Mouse (Mus musculus): ENCODE measurements around the gene Igfbpl1. TPM values are rescaled to one million over a fixed set of nuclear protein-coding genes. Genes with fewer than 3 reads are reported as not detected.
A peak's percentile ranks its signal among the peaks of the same experiment; 100 is the strongest.

The Igfbpl1 gene
- polyA plus RNA-seq (2015; fragmentation: Nextera tagmentation; extraction: Ambion mirVana) = 0.12 TPM in 1 of 2 replicates, not detected in the other

- Histone ChIP-seq H3K4me3 (ENCODE audit: low read length) (peak within 1 kb of the TSS; percentile 43), H3K27me3 (ENCODE audit: insufficient read depth, low read length) (peaks cover 77% of the 10 kb centered on the region), H3K36me3 (ENCODE audit: insufficient read depth, low read length) (no peaks in the 10 kb centered on the region), H3K9ac (replicated peaks; ENCODE audit: low read length) (no peak within 1 kb of the TSS; the same call in 1 of the 2 replicates), H3K9me3 (ENCODE audit: low read length) (no peaks in the 10 kb centered on the region), H3K4me2 (replicated peaks; ENCODE audit: low read depth, low read length) (peak within 1 kb of the TSS; percentile 59), H3K4me1 (ENCODE audit: insufficient read depth, low read length) (peaks cover 6% of the 10 kb centered on the region; the same call in 1 of the 2 replicates), H3K27ac (ENCODE audit: low read length) (no peak within 1 kb of the TSS)
- 1% methylated on average over 77 of the region's 91 CpGs for WGBS
- no peak for ATAC-seq (ENCODE audit: low FRiP score, low TSS enrichment)
Measured at GRCm38 (mm10) chr4:45826275-45827040, at the start of gene Igfbpl1. TSS of gene Igfbpl1 (minus strand) at chr4:45826923.

GRCm38 (mm10) chr4:45872147-45872546, 45.4 kb upstream of the Igfbpl1 start:
- Histone ChIP-seq H3K4me1 (ENCODE audit: insufficient read depth, low read length) (no peaks in the 10 kb centered on the region), H3K36me3 (ENCODE audit: insufficient read depth, low read length) (no peaks in the 10 kb centered on the region), H3K9ac (replicated peaks; ENCODE audit: low read length) (no peak overlapping the region), H3K9me3 (ENCODE audit: low read length) (no peaks in the 10 kb centered on the region), H3K27me3 (ENCODE audit: insufficient read depth, low read length) (no peaks in the 10 kb centered on the region), H3K4me3 (ENCODE audit: low read length) (no peak overlapping the region), H3K4me2 (replicated peaks; ENCODE audit: low read depth, low read length) (no peak overlapping the region), H3K27ac (ENCODE audit: low read length) (no peak overlapping the region)
- WGBS = 85% methylated on average over 2 of the region's 2 CpGs
- no peak for ATAC-seq (ENCODE audit: low FRiP score, low TSS enrichment)

GRCm38 (mm10) chr4:45869021-45869815, 42.5 kb upstream of the Igfbpl1 start:
- Histone ChIP-seq H3K9me3 (ENCODE audit: low read length) (no peaks in the 10 kb centered on the region), H3K4me1 (ENCODE audit: insufficient read depth, low read length) (no peaks in the 10 kb centered on the region), H3K36me3 (ENCODE audit: insufficient read depth, low read length) (no peaks in the 10 kb centered on the region), H3K9ac (replicated peaks; ENCODE audit: low read length) (0 out of 2 replicates have a peak overlapping the region, but pooled peaks have one; percentile 1), H3K27ac (ENCODE audit: low read length) (no peak overlapping the region), H3K4me2 (replicated peaks; ENCODE audit: low read depth, low read length) (0 out of 2 replicates have a peak overlapping the region, but pooled peaks have one; percentile 3), H3K27me3 (ENCODE audit: insufficient read depth, low read length) (no peaks in the 10 kb centered on the region), H3K4me3 (ENCODE audit: low read length) (no peak overlapping the region)
- WGBS = 34% methylated on average over 24 of the region's 24 CpGs
- no peak for ATAC-seq (ENCODE audit: low FRiP score, low TSS enrichment)

GRCm38 (mm10) chr4:45867416-45867815, 40.7 kb upstream of the Igfbpl1 start:
- Histone ChIP-seq H3K27me3 (ENCODE audit: insufficient read depth, low read length) (no peaks in the 10 kb centered on the region), H3K9me3 (ENCODE audit: low read length) (no peaks in the 10 kb centered on the region), H3K36me3 (ENCODE audit: insufficient read depth, low read length) (no peaks in the 10 kb centered on the region), H3K4me3 (ENCODE audit: low read length) (no peak overlapping the region), H3K9ac (replicated peaks; ENCODE audit: low read length) (no peak overlapping the region), H3K27ac (ENCODE audit: low read length) (no peak overlapping the region), H3K4me1 (ENCODE audit: insufficient read depth, low read length) (no peaks in the 10 kb centered on the region), H3K4me2 (replicated peaks; ENCODE audit: low read depth, low read length) (no peak overlapping the region)
- ATAC-seq (ENCODE audit: low FRiP score, low TSS enrichment) = no peak
- WGBS = 78% methylated on average over 8 of the region's 8 CpGs

- WGBS = 61% methylated on average over 5 of the region's 5 CpGs
- H3K4me2 ChIP-seq (replicated peaks; ENCODE audit: low read depth, low read length) = no peak overlapping the region
Measured at GRCm38 (mm10) chr4:45861160-45861559, 34.4 kb upstream of the Igfbpl1 start.

GRCm38 (mm10) chr4:45855803-45856424, 29.2 kb upstream of the Igfbpl1 start:
- no peak overlapping the region for H3K9ac ChIP-seq (replicated peaks; ENCODE audit: low read length)
- no peak for ATAC-seq (ENCODE audit: low FRiP score, low TSS enrichment)
- H3K4me1 ChIP-seq (ENCODE audit: insufficient read depth, low read length) = peaks cover 13% of the 10 kb centered on the region; the same call in 1 of the 2 replicates
- peaks cover 3% of the 10 kb centered on the region; the same call in 1 of the 2 replicates for H3K27me3 ChIP-seq (ENCODE audit: insufficient read depth, low read length)
- WGBS = 46% methylated on average over 19 of the region's 19 CpGs
- H3K4me2 ChIP-seq (replicated peaks; ENCODE audit: low read depth, low read length) = no peak overlapping the region
- H3K36me3 ChIP-seq (ENCODE audit: insufficient read depth, low read length) = no peaks in the 10 kb centered on the region
- H3K4me3 ChIP-seq (ENCODE audit: low read length) = no peak overlapping the region
- H3K9me3 ChIP-seq (ENCODE audit: low read length) = 0 out of 2 replicates have a peak, but pooled peaks cover 3% of the 10 kb centered on the region
- H3K27ac ChIP-seq (ENCODE audit: low read length) = no peak overlapping the region

More at GRCm38 (mm10) chr4:45861160-45861559, 34.4 kb upstream of the Igfbpl1 start:
- Histone ChIP-seq H3K4me3 (ENCODE audit: low read length) (no peak overlapping the region), H3K27me3 (ENCODE audit: insufficient read depth, low read length) (peaks cover 2% of the 10 kb centered on the region; the same call in 1 of the 2 replicates), H3K9ac (replicated peaks; ENCODE audit: low read length) (no peak overlapping the region), H3K27ac (ENCODE audit: low read length) (no peak overlapping the region), H3K9me3 (ENCODE audit: low read length) (0 out of 2 replicates have a peak, but pooled peaks cover 3% of the 10 kb centered on the region), H3K4me1 (ENCODE audit: insufficient read depth, low read length) (0 out of 2 replicates have a peak, but pooled peaks cover under 1% of the 10 kb centered on the region), H3K36me3 (ENCODE audit: insufficient read depth, low read length) (no peaks in the 10 kb centered on the region)
- no peak for ATAC-seq (ENCODE audit: low FRiP score, low TSS enrichment)

- Histone ChIP-seq H3K4me2 (replicated peaks; ENCODE audit: low read depth, low read length) (no peak overlapping the region), H3K9me3 (ENCODE audit: low read length) (no peaks in the 10 kb centered on the region), H3K9ac (replicated peaks; ENCODE audit: low read length) (no peak overlapping the region), H3K27me3 (ENCODE audit: insufficient read depth, low read length) (peaks cover 3% of the 10 kb centered on the region; the same call in 1 of the 2 replicates), H3K4me1 (ENCODE audit: insufficient read depth, low read length) (peaks cover 13% of the 10 kb centered on the region), H3K36me3 (ENCODE audit: insufficient read depth, low read length) (no peaks in the 10 kb centered on the region), H3K27ac (ENCODE audit: low read length) (no peak overlapping the region), H3K4me3 (ENCODE audit: low read length) (no peak overlapping the region)
- 58% methylated on average over 15 of the region's 15 CpGs for WGBS
- no peak for ATAC-seq (ENCODE audit: low FRiP score, low TSS enrichment)
Measured at GRCm38 (mm10) chr4:45853496-45854246, 26.9 kb upstream of the Igfbpl1 start.

GRCm38 (mm10) chr4:45851640-45852051, 24.9 kb upstream of the Igfbpl1 start:
- Histone ChIP-seq H3K4me1 (ENCODE audit: insufficient read depth, low read length) (peaks cover 16% of the 10 kb centered on the region), H3K4me3 (ENCODE audit: low read length) (no peak overlapping the region), H3K36me3 (ENCODE audit: insufficient read depth, low read length) (no peaks in the 10 kb centered on the region), H3K9me3 (ENCODE audit: low read length) (no peaks in the 10 kb centered on the region), H3K9ac (replicated peaks; ENCODE audit: low read length) (no peak overlapping the region), H3K27me3 (ENCODE audit: insufficient read depth, low read length) (peaks cover 3% of the 10 kb centered on the region; the same call in 1 of the 2 replicates), H3K27ac (ENCODE audit: low read length) (peak overlapping the region; percentile 78), H3K4me2 (replicated peaks; ENCODE audit: low read depth, low read length) (no peak overlapping the region)
- WGBS = 22% methylated on average over 3 of the region's 3 CpGs
- ATAC-seq (ENCODE audit: low FRiP score, low TSS enrichment) = peak; percentile 94

- Histone ChIP-seq H3K4me2 (replicated peaks; ENCODE audit: low read depth, low read length) (no peak overlapping the region), H3K4me3 (ENCODE audit: low read length) (no peak overlapping the region), H3K9ac (replicated peaks; ENCODE audit: low read length) (no peak overlapping the region), H3K27me3 (ENCODE audit: insufficient read depth, low read length) (no peaks in the 10 kb centered on the region), H3K36me3 (ENCODE audit: insufficient read depth, low read length) (no peaks in the 10 kb centered on the region), H3K4me1 (ENCODE audit: insufficient read depth, low read length) (peaks cover 13% of the 10 kb centered on the region), H3K27ac (ENCODE audit: low read length) (no peak overlapping the region), H3K9me3 (ENCODE audit: low read length) (no peaks in the 10 kb centered on the region)
- no peak for ATAC-seq (ENCODE audit: low FRiP score, low TSS enrichment)
- WGBS = 72% methylated on average over 1 of the region's 1 CpGs
Measured at GRCm38 (mm10) chr4:45849419-45849818, 22.7 kb upstream of the Igfbpl1 start.

Data from kidney, embryonic 16.5 days (tissue).